Mouse (Mus musculus) myocyte (in vitro differentiated cells): Measurements from ENCODE around the gene Tcfl5. TPM values are rescaled to one million over a fixed set of nuclear protein-coding genes. Genes with fewer than 3 reads are reported as not detected.

ENCODE experiments used
- H3K27me3 ChIP-seq: one replicate; pipeline ENCODE4 v1.6.1; 2011; ENCODE audit not compliant: control insufficient read depth, insufficient read depth, insufficient read length
- H3K36me3 ChIP-seq: one replicate; pipeline ENCODE4 v1.6.1; 2011; ENCODE audit not compliant: control insufficient read depth, insufficient read depth
- H3K4me2 ChIP-seq: one replicate; pipeline ENCODE4 v1.6.1; 2011; ENCODE audit warnings: low read depth, control low read depth
- H3K4me3 ChIP-seq: one replicate; pipeline ENCODE4 v1.5.1; 2011; ENCODE audit warnings: mild to moderate bottlenecking, control low read depth, moderate library complexity
- H3K79me2 ChIP-seq: one replicate; pipeline ENCODE4 v1.6.1; 2011; ENCODE audit not compliant: control insufficient read depth, insufficient read depth
- H3ac ChIP-seq: one replicate; pipeline ENCODE4 v1.6.1; 2011; ENCODE audit not compliant: control insufficient read depth, insufficient read length
- CEBPB ChIP-seq: IDR thresholded peaks from 2 replicates; pipeline ENCODE4 v1.6.1; 2011; ENCODE audit warnings: mild to moderate bottlenecking, moderate library complexity; ENCODE audit not compliant: poor library complexity, insufficient read depth, severe bottlenecking
- E2F4 ChIP-seq: IDR thresholded peaks from one replicate; pipeline ENCODE4 v1.6.1; 2011; ENCODE audit warnings: mild to moderate bottlenecking, control low read depth, moderate library complexity; ENCODE audit not compliant: insufficient read depth
- MAX ChIP-seq: IDR thresholded peaks from one replicate; pipeline ENCODE4 v1.6.1; 2011; ENCODE audit warnings: low read depth, mild to moderate bottlenecking, control low read depth
- MYOD1 ChIP-seq, 3 experiments: IDR thresholded peaks; one replicate each; pipeline ENCODE4 v1.6.1; 2011; ENCODE audit warnings: control low read depth in 2 of 3, low read depth in 2 of 3, mild to moderate bottlenecking in 2 of 3, moderate library complexity in 1 of 3; ENCODE audit not compliant: insufficient read length in 2 of 3, control insufficient read depth in 1 of 3
- MYOG ChIP-seq, 3 experiments: IDR thresholded peaks; one replicate each; pipeline ENCODE4 v1.6.1; 2011; ENCODE audit warnings: control low read depth in 2 of 3, low read depth in 2 of 3, mild to moderate bottlenecking in 2 of 3; ENCODE audit not compliant: insufficient read length in 2 of 3, control insufficient read depth in 1 of 3, insufficient read depth in 1 of 3
- POLR2A ChIP-seq: IDR thresholded peaks from one replicate; pipeline ENCODE4 v1.6.1; 2011; ENCODE audit warnings: low read depth, mild to moderate bottlenecking, control low read depth, moderate library complexity; ENCODE audit not compliant: insufficient read length
- POLR2AphosphoS2 ChIP-seq: IDR thresholded peaks from one replicate; pipeline ENCODE4 v1.6.1; 2011; ENCODE audit warnings: low read depth, control low read depth; ENCODE audit not compliant: insufficient read length
- REST ChIP-seq: IDR thresholded peaks from one replicate; pipeline ENCODE4 v1.6.1; 2011; ENCODE audit warnings: mild to moderate bottlenecking, control low read depth, moderate library complexity; ENCODE audit not compliant: insufficient read depth, insufficient read length
- SRF ChIP-seq: IDR thresholded peaks from one replicate; pipeline ENCODE4 v1.6.1; 2011; ENCODE audit warnings: low read depth; ENCODE audit not compliant: control insufficient read depth, insufficient read length
- TCF12 ChIP-seq: IDR thresholded peaks from one replicate; pipeline ENCODE4 v1.6.1; 2011; ENCODE audit warnings: mild to moderate bottlenecking, control low read depth; ENCODE audit not compliant: poor library complexity, insufficient read depth, severe bottlenecking
- TCF3 ChIP-seq: IDR thresholded peaks from one replicate; pipeline ENCODE4 v1.6.1; 2011; ENCODE audit warnings: low read depth, control low read depth; ENCODE audit not compliant: insufficient read length
- USF1 ChIP-seq: IDR thresholded peaks from one replicate; pipeline ENCODE4 v1.6.1; 2011; ENCODE audit warnings: low read depth, mild to moderate bottlenecking, control low read depth, moderate library complexity
- polyA plus RNA-seq: library from polyadenylated mRNA; unstranded; fragments of >200 nt; fragmentation: generic; extraction: Trizol; gene quantifications from one replicate; pipeline ENCODE4 v1.2.1, GENCODE M21; 2012; ENCODE audit warnings: missing spikeins

Tcfl5 gene
- polyA plus RNA-seq, 1 experiment = not detected

DNA sequence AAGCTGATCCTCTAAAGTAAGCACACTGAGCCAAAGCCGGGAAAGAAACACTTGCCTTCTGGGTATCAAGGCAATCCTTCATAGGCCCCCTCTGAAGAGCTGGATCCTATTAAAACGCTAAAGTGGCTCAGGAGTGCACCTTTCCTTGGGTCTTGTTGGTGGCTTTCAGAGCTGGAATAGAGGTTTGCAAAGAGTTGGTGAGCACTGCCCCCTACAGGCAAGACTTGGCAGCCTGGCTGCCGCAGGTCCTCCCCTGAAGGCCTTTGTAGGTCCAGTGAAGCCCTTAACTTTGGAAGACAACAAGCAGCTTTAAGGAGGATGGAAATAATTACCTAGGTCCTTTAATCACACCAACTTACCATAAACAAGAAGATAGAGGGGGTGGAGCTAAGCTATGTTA is 63.8 kb downstream of the Tcfl5 start:
- no peak overlapping the region for H3ac ChIP-seq
- H3K27me3 ChIP-seq = peaks cover 11% of the 10 kb centered on the region
- H3K4me3 ChIP-seq = no peak overlapping the region
- TF ChIP-seq TCF12 = no peak
- no peak for TF ChIP-seq POLR2A
- TF ChIP-seq MAX = no peak
- TF ChIP-seq CEBPB = no peak
- TF ChIP-seq MYOD1 (IDR thresholded peaks at IDR 0.05; ENCODE audit: control insufficient read depth in 1 of 3, insufficient read length in 2 of 3, low read depth in 2 of 3) = no peak
- no peak for TF ChIP-seq SRF
- TF ChIP-seq MYOG (IDR thresholded peaks at IDR 0.05; ENCODE audit: control insufficient read depth in 1 of 3, insufficient read depth in 1 of 3, insufficient read length in 2 of 3, low read depth in 2 of 3) = no peak
- no peak for TF ChIP-seq E2F4
- TF ChIP-seq USF1 = no peak
- TF ChIP-seq REST = no peak
- TF ChIP-seq TCF3 = no peak
- TF ChIP-seq POLR2AphosphoS2 = no peak
- H3K4me2 ChIP-seq = no peak overlapping the region
- no peaks in the 10 kb centered on the region for H3K36me3 ChIP-seq
- H3K79me2 ChIP-seq = peaks cover 9% of the 10 kb centered on the region

DNA sequence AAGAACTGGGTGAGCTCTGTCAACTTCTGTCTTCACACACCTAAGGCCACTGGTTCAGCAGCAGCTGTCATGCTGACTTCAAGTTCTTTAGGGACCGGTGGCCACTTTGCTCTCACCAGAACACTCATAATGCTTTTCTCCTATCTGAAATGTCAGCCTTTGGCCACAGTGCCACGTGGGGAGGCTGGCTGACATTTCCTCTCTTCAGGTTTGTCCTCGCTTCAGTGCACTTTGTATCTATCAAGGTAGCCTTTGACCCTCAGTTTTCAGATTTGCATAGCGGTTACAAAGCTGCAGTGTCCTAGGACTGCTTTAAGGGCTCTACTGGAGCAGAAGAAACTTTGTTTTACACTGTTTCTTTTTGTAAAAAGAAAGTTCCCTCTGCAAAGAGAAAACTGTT is 66.0 kb downstream of the Tcfl5 start:
- Histone ChIP-seq H3K4me2 (no peak overlapping the region), H3K27me3 (peaks cover 18% of the 10 kb centered on the region)

More for the DNA sequence above, 66.0 kb downstream of the Tcfl5 start:
- H3ac ChIP-seq = no peak overlapping the region
- no peak for TF ChIP-seq POLR2A
- no peak for TF ChIP-seq MAX
- no peak for TF ChIP-seq TCF12
- TF ChIP-seq USF1 = no peak
- no peak for TF ChIP-seq POLR2AphosphoS2
- TF ChIP-seq TCF3 = no peak
- TF ChIP-seq SRF = no peak
- no peak for TF ChIP-seq REST
- TF ChIP-seq MYOD1 (IDR thresholded peaks at IDR 0.05; ENCODE audit: control insufficient read depth in 1 of 3, insufficient read length in 2 of 3, low read depth in 2 of 3) = no peak
- no peak for TF ChIP-seq CEBPB
- no peak for TF ChIP-seq MYOG (IDR thresholded peaks at IDR 0.05; ENCODE audit: control insufficient read depth in 1 of 3, insufficient read depth in 1 of 3, insufficient read length in 2 of 3, low read depth in 2 of 3)
- TF ChIP-seq E2F4 = no peak
- no peak overlapping the region for H3K4me3 ChIP-seq
- no peaks in the 10 kb centered on the region for H3K36me3 ChIP-seq
- H3K79me2 ChIP-seq = no peaks in the 10 kb centered on the region

Other genes with a start within 250 kb of the Tcfl5 start
- 0.18 TPM for gene Slco4a1, start 186.5 kb downstream of the Tcfl5 start, polyA plus RNA-seq
- gene Ntsr1, start 142.7 kb downstream of the Tcfl5 start, polyA plus RNA-seq = not detected
- 17.9 TPM for gene Mrgbp, start 61.4 kb downstream of the Tcfl5 start, polyA plus RNA-seq
- gene Ogfr, start 53.5 kb downstream of the Tcfl5 start, polyA plus RNA-seq = 81.8 TPM
- 0.22 TPM for gene Col9a3, start 44.9 kb downstream of the Tcfl5 start, polyA plus RNA-seq
- gene Dido1, start 67.3 kb upstream of the Tcfl5 start, polyA plus RNA-seq = 9.3 TPM
- gene Gid8, start 67.4 kb upstream of the Tcfl5 start, polyA plus RNA-seq = 44.9 TPM
- 0.22 TPM for gene Slc17a9, start 82.6 kb upstream of the Tcfl5 start, polyA plus RNA-seq
- gene Bhlhe23, start 134.2 kb upstream of the Tcfl5 start, polyA plus RNA-seq = not detected